Mouse (Mus musculus) kidney, postnatal 0 days (tissue): ENCODE results near the gene Ghdc. TPM values are rescaled to one million over a fixed set of nuclear protein-coding genes. Genes with fewer than 3 reads are reported as not detected.
A peak's percentile ranks its signal among the peaks of the same experiment; 100 is the strongest.

Experiments
- ATAC-seq: fragments of 200-750 bp; cut with Nextera tagmentation; replicated peaks from 2 replicates; pipeline ENCODE4 v1.8.0; 2017; ENCODE audit warnings: low read depth, moderate number of reproducible peaks, moderate TSS enrichment, moderate library complexity; ENCODE audit not compliant: low FRiP score
- DNase-seq: peaks from one replicate; pipeline ENCODE4 v3.0.0-alpha.2; 2016; ENCODE audit warnings: low spot score
- H3K27ac ChIP-seq: fragments of 300-500 bp; sonication (generic); 2 replicates; pipeline ENCODE4 v1.5.1; 2014; ENCODE audit warnings: mild to moderate bottlenecking
- H3K27me3 ChIP-seq: fragments of 300-500 bp; sonication (generic); 2 replicates; pipeline ENCODE4 v1.6.1; 2014; ENCODE audit warnings: low read length, mixed read lengths; ENCODE audit not compliant: insufficient read depth
- H3K36me3 ChIP-seq: fragments of 300-500 bp; sonication (generic); 2 replicates; pipeline ENCODE4 v1.6.1; 2014; ENCODE audit warnings: low read length, mixed read lengths; ENCODE audit not compliant: insufficient read depth
- H3K4me1 ChIP-seq: fragments of 300-500 bp; sonication (generic); replicated peaks from 2 replicates; pipeline ENCODE4 v1.6.1; 2014; ENCODE audit warnings: antibody characterized with exemption, low read length, mixed read lengths; ENCODE audit not compliant: insufficient read depth
- H3K4me2 ChIP-seq: fragments of 300-500 bp; sonication (generic); 2 replicates; pipeline ENCODE4 v1.6.1; 2014; ENCODE audit warnings: mild to moderate bottlenecking, low read length, moderate library complexity, mixed read lengths
- H3K4me3 ChIP-seq: fragments of 300-500 bp; sonication (generic); replicated peaks from 2 replicates; pipeline ENCODE4 v1.5.1; 2014; ENCODE audit warnings: low read depth, low read length
- H3K9ac ChIP-seq: fragments of 300-500 bp; sonication (generic); 2 replicates; pipeline ENCODE4 v1.6.1; 2014; ENCODE audit warnings: low read depth, low read length
- H3K9me3 ChIP-seq: fragments of 300-500 bp; sonication (generic); replicated peaks from 2 replicates; pipeline ENCODE4 v1.6.1; 2016; ENCODE audit warnings: low read length, inconsistent platforms, mixed read lengths
- CTCF ChIP-seq: IDR thresholded peaks from 2 replicates; pipeline ENCODE4 v1.5.1; 2016; ENCODE audit warnings: antibody characterized with exemption, low read depth, mild to moderate bottlenecking, moderate library complexity
- WGBS: fragments of 180-500 bp; shearing (Covaris S2); extraction: QIAGEN DNeasy Blood & Tissue Kit; methylation state at CpG from one replicate; pipeline ENCODE4 v1.1.7; 2014; 5-methylcytosine and 5-hydroxymethylcytosine counted together
- polyA plus RNA-seq: library from polyadenylated mRNA; unstranded; fragments of >200 nt; fragmentation: Nextera tagmentation; extraction: Ambion mirVana; gene quantifications from 2 replicates; pipeline ENCODE4 v1.2.1, GENCODE M21; 2015

Ghdc gene
- polyA plus RNA-seq, result 4.8 and 5.9 TPM in 2 replicates

DNA sequence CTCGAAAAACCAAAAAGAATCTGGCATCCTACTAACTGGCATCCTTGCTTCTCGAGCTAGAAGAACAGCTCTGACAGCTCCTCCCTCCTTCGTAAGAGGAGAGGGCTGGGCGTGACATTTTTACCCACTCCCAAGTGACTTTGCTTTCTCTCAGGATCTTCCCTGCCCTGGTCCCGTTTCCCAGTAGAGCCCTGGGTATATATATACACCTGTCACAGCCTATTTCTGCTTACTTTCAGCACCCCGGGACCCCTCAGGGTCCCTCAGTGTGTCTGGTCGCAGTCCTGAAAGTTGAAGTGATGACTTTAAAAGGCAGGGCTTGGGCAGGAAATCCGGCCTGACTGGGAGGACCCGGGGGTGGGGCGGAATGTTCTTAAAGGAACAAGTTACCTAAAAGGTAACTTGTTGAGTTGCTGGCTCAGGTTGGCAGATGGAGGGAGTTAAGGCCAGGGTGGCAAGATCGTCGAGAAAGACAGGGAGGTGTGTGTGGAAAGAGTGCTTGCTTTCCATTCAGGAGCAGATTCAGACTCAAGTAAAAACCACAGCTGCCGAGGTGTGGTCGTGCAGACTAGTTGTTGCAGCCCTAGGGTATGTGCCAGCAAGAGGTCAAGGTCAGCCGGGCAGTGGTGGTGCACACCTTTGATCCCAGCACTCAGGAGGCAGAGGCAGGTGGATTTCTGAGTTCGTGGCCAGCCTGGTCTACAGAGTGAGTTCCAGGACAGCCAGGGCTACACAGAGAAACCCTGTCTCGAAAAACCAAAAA, at the start of gene Ghdc:
TSS of gene Ghdc (minus strand) at position 312 of the 763 bp plus-strand sequence.
- Histone ChIP-seq H3K36me3 (0 out of 2 replicates have a peak, but pooled peaks cover 4% of the 10 kb centered on the region), H3K9ac (peak within 1 kb of the TSS; percentile 58)

GRCm38 (mm10) chr11:100820047-100820446, 49.3 kb upstream of the Ghdc start:
- H3K4me1 ChIP-seq, result no peaks in the 10 kb centered on the region
- no peak overlapping the region for H3K4me2 ChIP-seq
- ATAC-seq (no peak), DNase-seq (no peak)
- H3K27me3 ChIP-seq, result no peaks in the 10 kb centered on the region
- 87% methylated on average over 8 of the region's 8 CpGs for WGBS
- H3K9ac ChIP-seq, result no peak overlapping the region
- no peak for TF ChIP-seq CTCF
- H3K36me3 ChIP-seq, result no peaks in the 10 kb centered on the region
- H3K4me3 ChIP-seq, result no peak overlapping the region
- H3K27ac ChIP-seq, result no peak overlapping the region
- H3K9me3 ChIP-seq, result no peaks in the 10 kb centered on the region

More for the DNA sequence above, at the start of gene Ghdc:
- DNase-seq (peak; percentile 85), ATAC-seq (peak; percentile 21; the same call in 1 of the 2 replicates)
- no peak within 1 kb of the TSS for H3K27ac ChIP-seq
- peak within 1 kb of the TSS; percentile 73 for H3K4me3 ChIP-seq
- H3K9me3 ChIP-seq, result no peaks in the 10 kb centered on the region
- no peaks in the 10 kb centered on the region for H3K27me3 ChIP-seq
- H3K4me2 ChIP-seq, result peak within 1 kb of the TSS; percentile 64
- TF ChIP-seq CTCF, result no peak
- 13% methylated on average over 17 of the region's 17 CpGs for WGBS
- 0 out of 2 replicates have a peak, but pooled peaks cover 5% of the 10 kb centered on the region for H3K4me1 ChIP-seq

DNA sequence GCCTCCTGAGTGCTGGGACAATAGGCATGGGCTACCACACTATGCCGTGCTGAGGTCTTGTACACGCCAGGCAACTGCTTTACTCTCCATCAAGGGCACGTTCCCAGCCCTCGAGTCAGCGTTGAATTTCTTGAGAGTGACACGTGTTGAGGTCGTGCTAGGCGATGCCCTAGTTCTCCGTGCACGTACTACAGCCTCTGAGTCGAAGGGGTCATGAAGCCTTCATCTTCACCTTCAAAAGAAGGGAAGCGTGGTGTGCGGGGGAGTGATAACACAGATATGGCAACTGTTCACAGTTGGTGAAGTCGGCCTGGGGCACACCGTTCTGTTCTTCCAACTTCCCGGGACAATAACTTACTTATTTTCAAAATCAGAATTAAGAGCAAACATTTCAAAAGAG, 48.9 kb upstream of the Ghdc start:
- no peaks in the 10 kb centered on the region for H3K4me1 ChIP-seq
- H3K27ac ChIP-seq, result no peak overlapping the region
- no peak overlapping the region for H3K4me2 ChIP-seq
- no peaks in the 10 kb centered on the region for H3K9me3 ChIP-seq
- H3K36me3 ChIP-seq, result no peaks in the 10 kb centered on the region
- ATAC-seq, result no peak
- H3K4me3 ChIP-seq, result no peak overlapping the region
- DNase-seq, result no peak
- no peak overlapping the region for H3K9ac ChIP-seq
- no peaks in the 10 kb centered on the region for H3K27me3 ChIP-seq
- 77% methylated on average over 16 of the region's 16 CpGs for whole genome bisulfite sequencing
- TF ChIP-seq CTCF, result no peak

GRCm38 (mm10) chr11:100819048-100819447, 48.3 kb upstream of the Ghdc start:
- H3K4me2 ChIP-seq, result no peak overlapping the region
- H3K27me3 ChIP-seq, result no peaks in the 10 kb centered on the region
- no peaks in the 10 kb centered on the region for H3K9me3 ChIP-seq
- H3K4me1 ChIP-seq, result no peaks in the 10 kb centered on the region
- H3K4me3 ChIP-seq, result no peak overlapping the region
- H3K27ac ChIP-seq, result no peak overlapping the region
- ATAC-seq (no peak), DNase-seq (no peak)
- TF ChIP-seq CTCF, result no peak
- WGBS, result 70% methylated on average over 8 of the region's 8 CpGs
- H3K9ac ChIP-seq, result no peak overlapping the region
- H3K36me3 ChIP-seq, result no peaks in the 10 kb centered on the region

GRCm38 (mm10) chr11:100818359-100819012, 47.7 kb upstream of the Ghdc start:
- Histone ChIP-seq H3K4me1 (no peaks in the 10 kb centered on the region), H3K27ac (no peak overlapping the region), H3K9me3 (no peaks in the 10 kb centered on the region), H3K9ac (no peak overlapping the region), H3K4me3 (no peak overlapping the region), H3K27me3 (no peaks in the 10 kb centered on the region), H3K36me3 (no peaks in the 10 kb centered on the region), H3K4me2 (no peak overlapping the region)
- no peak for TF ChIP-seq CTCF
- no peak for ATAC-seq
- DNase-seq, result no peak
- WGBS, result 89% methylated on average over 15 of the region's 15 CpGs

DNA sequence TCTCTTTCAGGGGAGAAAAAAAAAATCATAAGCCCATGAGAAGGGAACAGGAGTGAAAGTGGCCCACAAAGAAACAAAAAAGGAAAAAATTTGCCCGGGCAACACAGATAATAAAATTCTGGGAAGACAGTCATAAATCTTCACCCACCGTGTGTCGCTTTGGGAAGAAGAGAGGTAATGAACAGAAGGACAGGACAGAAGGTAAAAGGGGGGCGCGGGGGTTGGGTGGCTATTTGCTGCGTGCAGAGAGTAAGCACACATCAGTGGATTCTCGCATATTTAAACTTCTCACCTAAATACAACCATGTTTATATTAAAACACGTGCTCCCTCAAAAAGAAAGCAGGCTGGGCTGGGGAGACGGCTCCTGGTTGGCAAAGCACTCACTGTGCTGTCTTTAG, 46.6 kb upstream of the Ghdc start:
- no peaks in the 10 kb centered on the region for H3K9me3 ChIP-seq
- H3K36me3 ChIP-seq, result no peaks in the 10 kb centered on the region
- no peaks in the 10 kb centered on the region for H3K27me3 ChIP-seq
- WGBS, result 46% methylated on average over 9 of the region's 9 CpGs
- no peak overlapping the region for H3K4me3 ChIP-seq
- no peaks in the 10 kb centered on the region for H3K4me1 ChIP-seq
- DNase-seq (no peak), ATAC-seq (no peak)
- no peak overlapping the region for H3K27ac ChIP-seq
- H3K9ac ChIP-seq, result no peak overlapping the region
- H3K4me2 ChIP-seq, result no peak overlapping the region
- TF ChIP-seq CTCF, result no peak
